Mouse (Mus musculus) adrenal gland, adult 2 months (tissue): ENCODE results near the gene Isg15. TPM values are rescaled to one million over a fixed set of nuclear protein-coding genes. Genes with fewer than 3 reads are reported as not detected.

ENCODE experiments used
- DNase-seq: peaks from one replicate; pipeline ENCODE4 v3.0.0; 2021
- polyA plus RNA-seq: library from polyadenylated mRNA; depleted of rRNA; stranded (reverse); fragments of >200 nt; gene quantifications from 2 replicates; pipeline ENCODE4 v1.2.3, GENCODE M21; 2012
- total RNA-seq, 2 experiments: library from RNA; stranded (reverse); gene quantifications; 2 replicates each; pipeline ENCODE4 v1.2.3; 2021

Isg15 gene
- total and polyA plus RNA-seq, 3 experiments, result 4.3 to 9.1 (median 5.4) TPM

DNA sequence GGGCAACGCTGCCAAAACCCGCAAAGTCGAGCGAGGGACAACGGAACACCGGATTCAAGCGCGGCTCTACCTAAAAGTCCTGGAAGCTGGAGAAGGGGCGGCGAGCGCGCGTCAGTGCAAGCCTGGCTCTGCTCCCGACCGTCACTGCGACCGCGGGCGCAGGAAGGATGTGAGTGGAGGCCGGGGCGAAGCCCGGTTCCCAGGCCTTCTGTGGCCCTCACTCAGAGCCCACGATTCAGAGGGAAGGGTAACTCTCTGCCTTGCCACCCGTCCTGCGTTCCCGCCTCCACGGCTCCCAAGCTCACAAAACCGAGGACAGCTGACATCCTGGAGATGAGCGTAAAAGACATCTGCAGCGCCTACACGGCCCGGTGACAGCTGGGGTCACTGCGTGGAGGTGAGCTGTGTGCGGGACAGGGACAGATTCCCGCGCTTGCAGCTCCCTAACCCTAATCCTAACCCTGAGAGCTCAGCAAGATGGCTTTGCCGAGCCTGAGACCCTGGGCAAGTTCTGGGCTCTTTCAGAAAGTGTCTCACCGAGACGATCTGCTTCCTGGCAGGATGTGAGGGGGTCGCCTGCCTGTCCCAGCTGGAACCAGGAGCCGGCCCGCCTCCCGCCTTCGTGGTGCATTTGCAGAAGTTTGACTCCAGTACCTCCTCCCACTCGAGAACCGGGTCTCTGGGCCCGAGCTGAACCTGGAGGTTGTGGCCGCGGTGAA is 3.0 kb upstream of the Isg15 start:
- DNase-seq, result peak; percentile 33

DNA sequence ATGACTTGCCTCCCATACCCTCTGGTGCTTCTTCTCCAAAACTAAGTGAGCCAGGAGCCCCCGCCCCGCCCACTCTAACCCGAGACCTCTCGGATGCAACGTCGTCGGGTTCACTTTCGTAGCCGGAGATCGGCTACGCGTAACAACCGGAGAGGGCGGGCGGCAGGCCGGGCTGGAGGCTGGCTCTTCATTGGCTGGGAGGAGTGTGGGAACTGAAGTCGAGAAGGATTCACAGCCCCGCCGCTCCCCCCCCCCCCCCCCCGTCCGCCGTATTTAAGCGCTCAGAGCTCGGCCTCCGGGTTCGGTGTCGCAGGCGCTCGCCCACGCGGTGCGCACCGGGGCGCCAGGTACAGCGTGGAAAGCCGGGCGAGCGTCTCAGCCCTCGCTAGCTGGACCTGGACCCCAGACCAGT is 2.4 kb upstream of the Isg15 start, which contains the start of gene AW011738:
AW011738 (plus strand) TSS at position 304 of the 412 bp plus-strand sequence.
- DNase-seq, result peak; percentile 84

DNA sequence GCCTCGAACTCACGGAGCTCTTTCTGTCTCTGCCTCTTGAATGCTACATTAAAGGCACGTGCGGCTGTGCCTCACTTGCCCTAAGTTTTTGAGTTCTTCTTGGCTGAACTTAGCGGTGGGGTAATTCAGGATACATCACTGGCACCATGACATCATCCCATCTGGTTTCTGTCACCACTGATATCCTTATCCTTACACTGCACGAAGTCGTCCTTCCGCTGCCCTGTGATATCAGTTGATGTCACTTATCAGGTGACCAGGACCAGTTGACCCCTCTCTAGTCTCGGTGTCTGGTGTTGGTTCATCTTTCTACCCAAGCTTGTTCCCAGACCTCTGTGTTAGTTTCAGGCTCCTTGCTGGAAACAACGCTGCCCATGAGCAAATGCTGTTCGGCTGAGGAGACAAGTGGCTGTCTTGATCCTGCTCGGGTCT is 1.9 kb upstream of the Isg15 start:
- DNase-seq, result no peak

DNA sequence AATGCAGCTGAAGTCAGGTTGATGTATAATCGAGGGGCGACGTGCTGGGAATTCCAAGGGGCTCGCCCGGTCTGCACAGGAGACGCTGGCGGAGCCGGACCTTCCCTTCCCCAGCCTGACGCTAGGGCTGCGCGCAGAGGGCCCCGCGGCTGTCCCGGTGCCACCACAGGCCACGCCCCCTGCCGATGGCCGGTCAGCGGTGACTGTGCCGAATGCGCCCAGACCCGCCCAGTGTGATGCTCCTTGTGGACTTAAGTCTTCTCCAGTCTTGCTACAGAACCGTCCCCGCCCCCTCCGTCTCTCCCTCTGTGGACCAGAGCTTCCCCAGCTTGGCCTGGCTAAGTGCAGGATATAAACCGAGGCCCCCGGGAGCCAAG is 2.8 kb downstream of the Isg15 start:
- DNase-seq, result peak; percentile 94

DNA sequence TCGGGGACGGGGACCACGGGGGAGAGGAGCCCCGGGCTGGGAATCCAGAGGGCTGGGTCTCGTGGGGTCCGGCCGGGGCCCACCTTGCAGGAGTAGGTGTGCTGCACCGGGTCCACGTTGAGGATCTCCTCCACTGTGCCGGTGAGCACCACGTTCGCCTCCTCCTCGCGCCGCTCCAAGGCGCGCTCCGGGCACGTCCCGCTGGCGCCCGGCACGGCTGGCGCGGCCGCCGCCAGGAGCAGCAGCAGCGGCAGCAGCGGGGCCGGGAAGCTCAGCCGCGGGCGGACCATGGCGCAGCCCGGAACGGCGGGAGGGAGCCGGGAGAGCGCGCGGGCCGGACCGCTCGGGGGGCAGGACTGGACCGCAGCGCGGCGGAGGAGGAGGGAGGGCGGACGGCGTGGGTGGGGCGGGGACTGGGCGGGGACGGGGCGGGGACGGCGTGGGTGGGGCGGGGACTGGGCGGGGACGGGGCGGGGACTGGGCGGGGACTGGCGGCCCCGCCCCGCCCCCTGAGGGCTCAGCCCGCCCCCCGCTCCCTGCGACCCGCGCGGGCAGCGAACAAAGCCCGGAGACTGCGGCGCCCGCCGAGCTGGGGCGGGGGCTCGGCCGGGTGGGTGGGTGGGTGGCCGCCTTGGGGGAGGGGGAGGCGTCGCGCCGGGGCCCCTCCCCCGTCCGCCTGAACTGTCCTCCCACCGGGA is 3.3 kb downstream of the Isg15 start, which contains the start of gene Agrn:
Agrn (minus strand) TSS at position 358 of the 698 bp plus-strand sequence.
- DNase-seq, result peak; percentile 84

DNA sequence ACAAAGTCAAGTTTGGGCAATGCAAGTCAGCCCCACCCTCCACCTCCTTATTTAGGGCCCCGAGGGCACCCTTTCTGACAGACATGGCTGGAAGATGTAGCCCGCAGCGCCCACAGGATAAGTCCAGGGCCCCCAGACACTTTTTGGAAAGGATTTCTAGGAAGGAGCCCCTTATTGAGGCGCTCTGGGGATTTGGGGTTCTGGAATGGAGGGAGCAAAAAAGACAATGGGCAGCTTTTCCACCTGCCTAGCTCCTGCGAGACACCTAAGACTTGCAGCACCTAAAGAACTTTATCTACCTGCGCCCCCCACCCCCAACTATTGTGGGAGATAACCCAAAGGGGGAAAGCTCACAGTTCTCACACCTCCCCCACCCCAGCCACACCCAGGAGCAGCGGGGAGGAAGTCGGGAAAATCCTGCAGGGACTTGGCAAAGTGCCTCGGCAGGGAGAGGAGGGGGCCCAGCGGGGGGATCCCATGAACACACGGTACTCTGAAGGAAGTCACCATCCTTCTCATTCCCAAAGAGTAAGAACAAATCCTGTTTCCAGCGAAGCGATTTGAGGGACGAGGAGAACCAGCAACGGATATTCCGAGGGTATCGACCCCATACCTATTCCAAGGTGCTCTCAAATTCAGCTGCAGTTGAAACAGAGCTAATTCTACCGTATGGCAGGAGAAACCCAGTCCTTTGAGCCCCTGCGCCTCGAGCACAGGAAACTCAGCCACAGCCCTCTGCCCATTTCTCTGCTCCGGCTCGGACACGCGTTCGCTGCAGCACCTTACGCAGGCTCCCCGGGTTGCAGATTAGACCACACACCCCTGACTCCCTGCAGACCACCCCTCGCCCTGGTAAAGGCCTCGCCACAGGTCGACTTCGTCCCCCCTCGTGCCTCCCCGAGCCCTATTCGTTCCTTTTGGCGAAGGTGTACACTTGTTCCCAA is 4.4 kb downstream of the Isg15 start:
- peak; percentile 54 for DNase-seq

DNA sequence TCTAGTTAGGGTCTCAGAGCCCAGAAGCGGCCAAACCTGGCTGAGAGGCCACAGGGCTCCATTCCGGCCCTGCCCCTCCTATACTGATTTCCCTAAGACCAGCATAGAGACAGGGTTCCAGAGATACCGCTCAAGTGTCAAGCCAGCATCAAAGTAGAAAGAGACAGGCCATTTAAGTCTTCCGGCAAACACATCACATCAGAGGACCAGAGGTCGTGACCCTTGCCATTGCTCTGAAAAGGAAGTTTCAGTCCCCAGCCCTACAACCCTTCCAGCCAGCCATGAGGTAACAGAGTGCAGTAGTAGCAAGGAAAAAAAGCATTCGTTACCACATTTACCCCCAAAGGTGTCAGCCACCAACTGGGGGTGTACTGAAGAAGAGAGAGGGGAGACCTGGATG is 6.3 kb downstream of the Isg15 start:
- no peak for DNase-seq

DNA sequence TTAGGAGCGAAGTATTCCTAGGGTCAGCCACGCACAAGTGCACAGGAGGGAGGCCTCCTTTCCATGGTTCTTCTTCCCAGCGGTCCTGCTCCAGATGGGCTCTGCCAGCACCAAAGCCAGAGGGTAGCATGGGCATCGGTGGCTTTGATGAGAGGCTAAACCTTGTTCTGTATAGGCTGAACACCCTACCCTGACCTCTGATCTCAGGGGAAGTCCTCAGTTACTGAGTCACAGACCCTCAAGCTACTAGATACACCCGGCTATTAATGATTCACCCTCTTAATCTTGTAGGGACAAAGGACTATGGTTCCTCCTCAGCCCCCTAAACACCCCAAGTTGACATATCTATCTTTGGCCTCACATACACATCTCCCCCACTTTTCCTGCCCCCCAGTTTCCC is 6.7 kb downstream of the Isg15 start:
- DNase-seq, result no peak

DNA sequence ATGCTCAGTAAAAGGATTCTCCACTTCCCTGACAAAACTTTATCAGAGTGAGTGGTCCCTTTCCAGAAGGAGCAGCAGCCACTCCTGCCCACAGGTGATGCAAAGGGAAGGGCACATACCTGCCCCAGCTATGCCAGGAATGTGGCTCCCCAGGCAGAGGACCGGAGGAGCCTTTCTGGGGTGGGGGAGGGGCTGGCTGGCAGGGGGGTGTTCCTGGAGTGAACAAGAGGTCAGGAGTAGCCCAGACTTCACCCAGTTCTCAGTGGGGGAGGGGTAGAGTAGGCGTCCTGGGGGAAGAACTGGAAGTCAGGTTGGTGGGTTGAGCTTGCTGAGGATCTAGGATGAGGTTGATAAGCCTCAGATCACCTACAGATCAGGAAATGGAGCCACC is 7.4 kb downstream of the Isg15 start:
- no peak for DNase-seq

DNA sequence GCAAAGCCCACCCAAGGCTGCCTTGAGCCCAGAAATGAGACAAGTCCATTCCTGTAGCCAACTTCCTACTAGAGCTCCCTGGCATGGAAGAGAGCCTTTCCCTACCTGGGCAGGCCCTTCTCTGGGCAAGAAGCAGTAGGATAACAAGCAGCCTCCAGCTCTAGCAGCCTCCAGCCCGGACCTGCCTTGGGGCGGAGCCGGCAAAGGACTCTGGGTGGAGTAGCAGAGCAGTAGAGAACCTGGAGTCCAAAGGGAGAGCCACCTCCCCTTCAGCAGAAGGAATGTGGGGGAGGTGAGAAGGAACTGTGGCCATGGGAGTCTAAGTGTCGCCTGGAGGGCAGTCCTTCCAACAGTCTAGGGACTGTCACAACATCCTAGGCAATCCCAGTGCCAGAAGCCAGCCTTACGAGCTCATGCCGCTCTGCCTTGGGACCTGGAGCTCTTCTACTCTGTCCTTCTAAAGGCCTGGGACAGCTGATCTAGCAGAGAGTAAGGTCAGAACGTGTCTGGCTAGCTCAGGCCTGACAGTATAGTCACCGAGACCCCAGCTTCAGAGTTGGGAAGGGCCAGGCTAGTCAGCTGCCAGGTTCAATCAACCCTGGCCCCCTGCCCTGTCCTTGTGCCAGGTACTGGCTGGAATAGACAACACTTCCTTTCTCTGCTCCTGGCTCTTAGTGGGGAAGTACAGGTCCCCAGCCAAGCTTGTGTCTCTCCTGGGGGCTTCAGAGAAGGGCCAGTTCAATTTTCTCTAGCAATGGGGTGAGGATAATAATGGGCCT is 8.0 kb downstream of the Isg15 start:
- no peak for DNase-seq

DNA sequence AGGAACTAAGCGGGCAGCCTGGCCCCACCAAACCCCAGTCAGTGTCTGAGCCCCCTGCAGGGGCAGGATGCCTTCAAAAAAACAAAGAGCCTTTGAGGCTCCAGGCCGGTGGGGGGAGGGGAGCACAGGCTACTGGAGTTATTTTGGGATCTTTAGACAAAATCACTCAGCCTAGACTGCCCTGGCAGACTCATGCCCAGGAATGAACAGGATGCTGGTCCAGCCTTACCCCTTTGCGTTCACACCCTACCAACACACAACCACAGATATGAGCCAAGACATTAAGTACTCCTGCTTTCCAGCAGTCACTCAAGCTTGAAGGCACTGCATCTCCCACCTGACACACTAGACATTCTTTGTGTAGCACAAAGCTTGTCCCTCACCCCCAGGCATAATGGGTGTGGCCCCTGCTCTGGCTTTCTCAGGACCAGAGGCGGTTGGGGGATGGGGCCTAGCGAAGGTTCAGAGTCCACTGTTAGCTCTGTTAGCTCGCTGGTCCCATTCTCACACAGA is 11.8 kb downstream of the Isg15 start:
- DNase-seq, result no peak

DNA sequence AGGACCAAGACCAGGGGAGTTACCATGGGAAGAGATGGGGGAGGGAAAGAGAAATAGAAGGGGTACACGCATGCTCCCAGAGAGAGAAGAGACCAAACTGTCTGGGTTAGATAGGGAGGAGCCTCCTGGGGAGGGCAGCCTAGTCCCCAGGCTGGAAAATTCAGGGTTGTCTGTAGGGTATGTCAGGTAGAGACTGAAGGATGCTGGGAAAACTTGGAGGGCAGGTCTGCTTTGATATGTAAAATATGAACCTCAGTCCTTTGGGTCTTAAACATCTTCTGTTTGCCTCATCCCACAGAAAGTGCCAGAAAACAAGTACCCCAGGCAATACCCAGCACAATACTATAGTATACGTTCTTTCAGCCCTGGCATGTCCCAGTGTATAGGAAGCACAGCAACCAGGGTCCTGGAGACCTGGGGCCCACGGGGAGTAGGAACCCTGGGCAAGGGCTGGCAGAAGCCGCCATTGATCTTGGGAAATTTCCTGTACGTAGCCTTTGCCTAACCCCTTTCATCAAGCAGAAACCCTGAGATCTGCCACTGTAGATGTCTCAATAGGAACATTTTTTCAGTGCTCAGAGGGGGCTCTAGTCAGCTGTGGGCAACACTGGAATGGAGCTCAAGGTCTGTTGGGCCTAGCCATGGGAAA is 12.3 kb downstream of the Isg15 start:
- no peak for DNase-seq

DNA sequence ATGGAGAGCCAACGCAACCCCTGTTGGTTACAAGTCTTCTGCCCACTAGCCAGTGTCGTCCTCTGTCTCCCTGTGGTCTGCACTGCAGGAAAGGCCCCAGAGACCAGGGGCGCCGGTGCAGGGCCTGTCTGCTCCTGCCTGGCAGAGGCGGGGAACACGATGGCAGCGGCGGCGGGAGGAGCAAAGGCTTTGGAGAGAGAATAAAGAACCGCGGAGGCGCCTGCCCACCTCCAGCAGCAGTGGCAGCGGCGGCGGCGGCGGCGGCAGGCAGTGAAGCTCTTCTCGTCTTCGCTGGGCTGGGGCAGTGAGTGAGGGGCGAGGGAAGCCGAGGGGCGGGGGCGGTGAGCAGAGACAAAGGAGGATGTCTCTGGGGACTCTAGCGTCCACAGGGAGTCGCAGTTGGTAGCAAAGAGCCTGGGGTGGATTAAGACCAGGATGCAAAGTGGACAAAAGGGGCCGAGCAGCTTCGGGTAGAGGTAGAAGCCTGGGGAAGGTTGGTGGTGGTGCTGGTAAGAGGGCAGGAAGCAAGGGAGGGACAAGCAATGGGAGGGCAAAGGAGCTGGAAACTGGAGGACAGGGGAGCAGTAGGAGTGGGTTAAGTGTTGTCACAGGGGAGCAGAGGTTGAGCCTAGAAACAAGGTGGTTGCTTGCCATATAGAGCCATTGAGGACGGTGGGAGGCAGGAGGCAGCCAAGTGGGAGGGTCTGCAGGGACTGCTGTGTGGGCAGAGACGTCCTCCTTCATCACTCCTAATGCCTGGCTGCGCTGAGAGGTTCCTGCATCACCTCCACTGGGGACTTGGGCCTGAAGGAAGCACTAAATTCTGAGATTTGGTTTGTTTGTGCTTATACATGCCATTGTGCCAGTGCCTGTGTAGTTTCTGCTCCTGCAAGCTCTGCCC is 14.4 kb downstream of the Isg15 start:
- DNase-seq, result no peak

DNA sequence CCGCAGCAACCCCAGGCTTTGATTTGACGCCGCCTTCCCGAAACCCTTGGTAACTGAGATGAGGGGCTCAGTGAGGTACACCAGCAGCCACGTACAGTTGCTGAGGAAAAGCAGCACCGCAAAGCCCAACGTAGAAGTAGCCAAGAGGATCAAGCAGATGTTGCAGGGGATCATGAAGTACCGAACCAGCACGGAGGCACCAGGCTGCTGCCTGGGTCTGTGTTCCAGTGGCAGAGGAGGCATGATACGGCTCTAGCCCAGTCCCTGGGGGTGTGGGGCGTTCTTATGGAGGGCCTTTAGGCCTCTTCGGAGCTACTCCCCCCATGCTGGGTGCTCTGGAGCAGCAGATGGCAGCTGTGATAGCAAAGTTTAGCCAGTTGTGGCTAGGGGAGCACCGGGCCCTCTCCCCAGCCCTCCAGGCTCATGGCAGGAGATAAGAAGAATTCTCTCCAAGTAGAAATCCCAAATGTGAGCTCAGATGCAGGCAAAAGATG is 15.1 kb downstream of the Isg15 start:
- DNase-seq, result no peak

DNA sequence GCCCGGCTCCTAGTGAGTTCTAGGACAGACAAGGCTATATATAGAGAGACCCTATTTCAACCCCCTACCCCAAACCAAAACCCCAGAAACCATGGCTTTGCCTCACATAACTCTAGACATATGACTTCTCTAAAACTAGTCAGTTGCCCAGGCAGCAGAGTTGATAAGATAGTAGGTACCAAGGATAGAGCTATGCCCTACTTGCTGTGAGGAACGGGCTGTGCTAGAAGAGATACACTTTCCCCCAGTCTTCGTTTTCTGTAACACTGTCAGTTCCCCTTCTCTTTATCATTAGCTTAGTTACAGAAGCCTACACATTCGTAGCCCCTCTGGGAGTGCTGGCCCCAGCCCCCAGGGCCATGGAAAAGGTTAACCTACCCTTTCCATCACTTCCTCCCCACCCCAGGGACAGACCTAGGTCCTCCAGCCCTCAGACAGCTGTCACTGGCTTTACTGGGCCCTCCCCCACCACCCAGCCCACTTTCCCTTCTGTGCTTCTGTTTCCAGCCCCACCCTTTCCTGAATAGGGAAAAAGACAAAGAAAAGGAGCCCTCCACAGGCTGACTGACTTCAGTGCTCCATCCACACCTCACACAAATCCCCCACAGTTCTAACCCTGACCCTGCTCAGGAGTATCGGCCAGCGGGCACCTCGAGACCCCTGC is 16.2 kb downstream of the Isg15 start:
- no peak for DNase-seq

DNA sequence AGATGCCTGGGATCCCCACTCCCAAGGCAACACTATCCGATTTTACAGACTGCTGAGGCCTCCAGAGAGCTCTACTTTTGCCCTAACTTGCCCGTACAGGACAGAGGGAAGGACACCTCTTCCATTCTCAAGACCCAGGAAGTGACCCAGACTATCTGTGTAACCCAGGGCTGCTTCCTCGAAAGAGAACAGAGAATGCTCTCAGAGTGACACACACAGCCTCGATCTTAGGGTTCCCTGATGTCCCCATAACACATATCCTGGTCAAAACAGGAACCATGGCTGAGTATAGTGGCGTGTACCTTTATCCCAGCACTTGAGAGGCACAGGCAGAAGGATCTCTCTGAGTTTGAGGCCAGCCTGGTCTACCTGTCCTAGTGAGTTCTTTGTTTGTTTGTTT is 16.9 kb downstream of the Isg15 start:
- DNase-seq, result no peak

DNA sequence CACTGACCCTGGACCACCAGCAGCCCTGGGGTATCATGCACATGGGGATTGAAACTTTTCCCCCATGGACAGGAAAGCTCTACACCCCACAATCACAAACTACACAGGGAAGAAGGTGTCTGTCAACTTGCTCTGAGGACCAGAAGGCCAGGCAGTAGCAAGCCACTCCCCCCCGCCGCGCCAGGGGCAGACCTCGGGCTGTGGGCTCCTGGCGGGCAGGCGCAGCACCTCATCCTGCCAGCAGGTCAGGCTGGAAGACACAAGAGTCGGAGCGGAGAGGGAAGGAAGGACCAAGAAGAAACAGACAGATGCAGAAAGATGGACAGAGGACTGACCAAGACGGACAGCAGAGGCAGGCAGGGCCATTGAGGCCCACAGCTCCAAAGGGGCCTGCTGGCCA is 23.0 kb downstream of the Isg15 start:
- no peak for DNase-seq

DNA sequence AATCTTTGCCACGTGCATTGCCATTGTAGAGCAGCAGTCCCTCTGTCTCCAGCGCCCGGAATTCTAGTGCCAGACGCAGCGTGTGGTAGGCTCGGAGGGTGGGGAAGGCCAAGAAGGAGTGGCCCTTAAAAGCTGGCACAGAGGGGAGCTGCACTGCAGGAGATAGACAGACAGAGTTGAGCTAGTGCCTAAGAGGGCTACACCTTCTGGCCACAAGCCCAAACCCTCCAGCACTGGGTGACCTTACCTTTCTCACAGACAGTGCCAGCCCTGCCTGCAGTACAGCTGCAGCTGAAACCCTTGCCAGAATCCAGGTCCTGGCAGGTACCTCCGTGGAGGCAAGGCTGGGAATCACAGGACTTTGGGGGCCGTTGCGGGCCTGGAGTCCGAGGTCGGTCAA is 28.8 kb downstream of the Isg15 start:
- DNase-seq, result no peak

DNA sequence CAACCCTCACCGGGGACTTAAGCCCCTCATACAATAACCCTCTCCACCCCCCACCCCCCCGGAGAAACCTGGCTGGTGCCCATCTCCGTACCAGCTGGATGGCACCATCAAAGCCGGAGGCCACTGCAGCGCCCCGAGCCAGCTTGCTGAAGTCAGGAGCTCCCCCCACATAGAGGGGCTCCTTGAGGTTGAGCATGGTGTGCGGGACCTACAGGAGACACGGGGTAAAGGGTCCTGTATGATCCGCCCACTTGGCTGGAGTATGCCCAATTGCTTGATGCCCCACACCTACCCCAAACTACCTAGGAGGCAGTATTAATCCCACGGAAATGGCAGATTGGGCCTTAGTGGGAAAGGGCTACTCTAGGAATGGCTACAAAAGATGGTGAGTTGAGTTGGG is 31.5 kb downstream of the Isg15 start:
- no peak for DNase-seq
